Mouse (Mus musculus): ENCODE measurements around the gene Dnajb4. TPM values are rescaled to one million over a fixed set of nuclear protein-coding genes. Genes with fewer than 3 reads are reported as not detected.
A peak's percentile ranks its signal among the peaks of the same experiment; 100 is the strongest.

The Dnajb4 gene
- polyA plus RNA-seq, 1 experiment from 2014 or later = 53.0 TPM

DNA sequence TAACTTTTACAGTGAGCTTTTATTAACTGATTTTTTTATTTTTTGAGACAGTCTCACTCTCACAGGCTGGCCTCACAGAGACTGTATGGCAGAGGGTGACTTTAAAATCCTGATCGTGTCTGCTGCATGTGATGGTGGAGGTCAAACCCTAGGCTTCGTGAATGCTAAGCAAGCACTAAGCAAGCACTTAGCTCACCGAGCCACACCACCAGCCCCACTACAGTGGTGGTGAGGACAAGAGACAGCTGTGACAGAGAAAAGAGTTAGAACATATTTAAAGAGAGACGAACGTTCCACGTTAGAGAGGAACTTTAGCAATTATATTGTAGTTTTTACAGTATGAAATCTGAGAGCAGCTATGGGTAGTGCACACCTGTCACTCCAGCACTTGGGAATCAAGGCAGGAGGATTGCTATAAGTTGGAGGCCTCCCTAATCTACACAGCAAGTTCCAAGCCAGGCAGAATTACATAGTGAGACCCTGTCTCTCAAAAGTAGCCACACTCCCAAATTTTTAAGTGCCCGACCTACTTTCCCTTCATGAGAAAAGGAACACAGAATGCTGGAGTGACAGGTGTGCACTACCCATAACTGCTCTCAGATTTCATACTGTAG is 37.7 kb downstream of the Dnajb4 start:
- Histone ChIP-seq H3K27ac (ENCODE audit: poor library complexity, severe bottlenecking) (no peak overlapping the region), H3K4me2 (no peak overlapping the region), H3K36me3 (no peaks in the 10 kb centered on the region), H3K9me3 (replicated peaks) (no peaks in the 10 kb centered on the region), H3K4me3 (no peak overlapping the region), H3K9ac (no peak overlapping the region), H3K4me1 (replicated peaks) (peaks cover 22% of the 10 kb centered on the region), H3K27me3 (replicated peaks) (no peaks in the 10 kb centered on the region)
- WGBS = 67% methylated on average over 7 of the region's 7 CpGs
- no peak for ATAC-seq (ENCODE audit: insufficient number of reproducible peaks, low FRiP score)

DNA sequence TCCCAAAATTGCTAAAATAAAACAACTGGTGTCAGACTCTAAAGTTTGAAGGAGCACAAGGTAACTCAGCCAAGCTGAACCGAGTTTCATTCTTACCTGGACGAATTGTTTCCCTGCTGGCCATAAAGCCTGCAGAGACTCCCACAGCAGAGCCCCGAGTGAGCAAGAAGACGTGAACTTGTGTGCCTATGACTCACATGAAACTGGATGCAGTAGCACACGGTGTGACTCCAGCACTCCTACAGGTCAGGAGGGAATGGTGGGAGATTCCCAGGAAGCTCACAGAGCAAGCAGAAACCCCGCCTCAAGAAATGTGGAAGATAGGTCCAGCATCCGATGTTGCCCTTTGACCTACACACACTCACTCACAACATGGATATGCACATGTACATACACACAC is 38.2 kb downstream of the Dnajb4 start:
- Histone ChIP-seq H3K36me3 (no peaks in the 10 kb centered on the region), H3K27ac (ENCODE audit: poor library complexity, severe bottlenecking) (no peak overlapping the region), H3K27me3 (replicated peaks) (no peaks in the 10 kb centered on the region), H3K4me2 (no peak overlapping the region), H3K4me3 (no peak overlapping the region), H3K9ac (no peak overlapping the region), H3K9me3 (replicated peaks) (no peaks in the 10 kb centered on the region), H3K4me1 (replicated peaks) (peaks cover 27% of the 10 kb centered on the region)
- WGBS = 53% methylated on average over 7 of the region's 7 CpGs
- ATAC-seq (ENCODE audit: insufficient number of reproducible peaks, low FRiP score) = no peak

DNA sequence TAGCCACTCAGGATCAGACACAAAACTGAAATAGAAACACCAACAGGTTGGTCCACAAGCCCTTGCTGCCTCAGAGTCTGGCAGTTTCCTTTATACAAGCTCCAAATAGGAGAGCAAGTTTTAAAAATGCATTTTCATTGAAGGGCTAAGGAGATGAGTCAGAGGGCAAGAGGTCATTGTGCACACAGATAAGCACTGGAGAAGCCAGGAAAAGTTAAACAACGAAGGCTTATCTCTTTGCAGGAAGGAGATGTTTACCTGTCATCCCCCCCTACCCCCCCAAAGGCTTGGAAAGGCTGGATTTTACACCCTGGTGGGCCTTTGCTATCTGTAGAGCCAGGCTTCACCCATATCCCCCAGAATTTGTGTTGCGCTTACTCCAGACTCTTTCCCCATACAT is 38.9 kb downstream of the Dnajb4 start:
- ATAC-seq (ENCODE audit: insufficient number of reproducible peaks, low FRiP score) = peak; percentile 51
- 36% methylated on average over 2 of the region's 2 CpGs for WGBS

DNA sequence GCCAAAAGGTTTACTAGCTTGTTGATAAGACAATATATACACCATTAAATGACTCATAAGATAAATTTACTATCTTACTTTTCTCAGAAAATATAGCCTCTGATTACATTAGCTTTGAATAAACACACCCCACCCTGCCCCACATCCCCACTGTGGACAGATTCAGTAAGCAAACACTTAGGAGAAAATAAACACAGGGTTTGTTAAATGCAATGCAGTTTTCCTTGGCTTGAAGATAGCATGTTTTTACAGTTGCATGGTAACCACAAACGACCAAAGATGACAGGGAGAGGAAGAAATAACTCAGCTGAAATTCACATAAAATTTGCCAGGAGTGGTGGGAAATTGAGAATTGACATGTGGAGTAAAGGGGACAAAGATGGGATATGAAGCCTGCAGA is 39.7 kb downstream of the Dnajb4 start:
- no peaks in the 10 kb centered on the region for H3K36me3 ChIP-seq
- H3K4me3 ChIP-seq = no peak overlapping the region
- WGBS = 31% methylated on average over 1 of the region's 1 CpGs
- ATAC-seq (ENCODE audit: insufficient number of reproducible peaks, low FRiP score) = no peak
- no peak overlapping the region for H3K4me2 ChIP-seq
- H3K27me3 ChIP-seq (replicated peaks) = no peaks in the 10 kb centered on the region
- no peak overlapping the region for H3K9ac ChIP-seq
- H3K27ac ChIP-seq (ENCODE audit: poor library complexity, severe bottlenecking) = no peak overlapping the region
- H3K9me3 ChIP-seq (replicated peaks) = no peaks in the 10 kb centered on the region
- H3K4me1 ChIP-seq (replicated peaks) = peaks cover 40% of the 10 kb centered on the region

More for the DNA sequence above, 38.9 kb downstream of the Dnajb4 start:
- Histone ChIP-seq H3K4me1 (replicated peaks) (peaks cover 34% of the 10 kb centered on the region), H3K27me3 (replicated peaks) (no peaks in the 10 kb centered on the region), H3K27ac (ENCODE audit: poor library complexity, severe bottlenecking) (peak overlapping the region; percentile 39; the same call in 1 of the 2 replicates), H3K9ac (no peak overlapping the region), H3K4me3 (no peak overlapping the region), H3K4me2 (no peak overlapping the region), H3K36me3 (no peaks in the 10 kb centered on the region), H3K9me3 (replicated peaks) (no peaks in the 10 kb centered on the region)

DNA sequence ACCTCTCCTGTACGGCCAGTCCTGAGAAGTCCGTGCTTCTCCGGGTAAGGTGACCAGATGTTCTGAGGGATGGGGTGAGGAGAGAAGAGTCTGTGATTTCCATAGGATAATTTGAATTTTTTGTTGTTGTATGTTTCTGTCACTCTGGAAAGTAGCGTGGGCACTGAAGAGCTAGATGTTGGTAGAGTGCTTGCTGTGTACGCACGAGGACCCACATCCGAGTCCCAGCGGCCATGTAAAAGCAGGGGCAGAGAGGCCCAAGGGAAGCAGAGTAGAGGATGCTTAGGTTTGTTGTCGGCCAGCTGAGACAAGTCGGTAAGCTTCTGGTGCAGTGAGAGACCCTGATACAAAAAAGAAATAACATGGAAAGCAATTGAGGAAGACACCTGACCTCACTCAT is 42.1 kb downstream of the Dnajb4 start:
- no peaks in the 10 kb centered on the region for H3K9me3 ChIP-seq (replicated peaks)
- WGBS = 90% methylated on average over 10 of the region's 10 CpGs
- no peaks in the 10 kb centered on the region for H3K27me3 ChIP-seq (replicated peaks)
- H3K4me2 ChIP-seq = no peak overlapping the region
- ATAC-seq (ENCODE audit: insufficient number of reproducible peaks, low FRiP score) = no peak
- no peak overlapping the region for H3K9ac ChIP-seq
- H3K4me1 ChIP-seq (replicated peaks) = peaks cover 47% of the 10 kb centered on the region
- H3K36me3 ChIP-seq = no peaks in the 10 kb centered on the region
- H3K4me3 ChIP-seq = no peak overlapping the region
- no peak overlapping the region for H3K27ac ChIP-seq (ENCODE audit: poor library complexity, severe bottlenecking)

DNA sequence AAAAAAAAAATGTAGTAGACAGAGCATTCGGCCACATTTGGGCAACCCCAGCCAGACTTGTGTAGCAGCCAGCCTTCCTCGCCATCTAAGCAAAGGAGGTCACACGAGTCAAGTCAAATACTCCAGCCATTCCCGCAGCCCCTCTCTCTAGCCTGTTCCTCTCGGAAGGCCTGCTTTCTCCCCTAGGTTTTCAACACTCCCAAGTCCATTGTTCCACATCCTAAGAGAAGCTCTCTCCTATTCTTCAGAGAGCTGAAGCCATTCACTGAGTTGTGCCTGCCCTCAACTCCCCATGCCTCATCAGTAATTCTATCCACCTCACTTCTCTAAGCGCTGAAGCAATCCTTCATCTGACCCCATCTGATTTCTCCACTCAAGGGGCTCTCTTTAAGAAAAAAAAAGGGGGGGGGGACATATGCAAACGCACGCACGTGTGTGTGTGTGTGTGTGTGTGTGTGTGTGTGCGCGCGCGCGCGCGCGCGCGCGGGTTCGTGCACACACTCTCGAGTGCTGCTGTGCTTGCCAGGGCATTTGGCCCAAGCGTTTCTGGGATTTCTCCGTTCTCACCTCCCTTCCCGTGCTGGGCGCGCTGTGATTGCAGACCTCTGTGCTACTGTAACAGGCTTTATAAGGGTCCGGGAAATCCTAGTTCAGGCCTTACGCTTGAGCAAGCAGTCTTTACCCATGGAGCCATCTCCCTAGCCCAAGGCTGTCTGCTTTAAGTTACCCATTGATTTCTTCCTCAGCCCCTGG is 43.2 kb downstream of the Dnajb4 start:
- 11% methylated on average over 29 of the region's 29 CpGs for WGBS

DNA sequence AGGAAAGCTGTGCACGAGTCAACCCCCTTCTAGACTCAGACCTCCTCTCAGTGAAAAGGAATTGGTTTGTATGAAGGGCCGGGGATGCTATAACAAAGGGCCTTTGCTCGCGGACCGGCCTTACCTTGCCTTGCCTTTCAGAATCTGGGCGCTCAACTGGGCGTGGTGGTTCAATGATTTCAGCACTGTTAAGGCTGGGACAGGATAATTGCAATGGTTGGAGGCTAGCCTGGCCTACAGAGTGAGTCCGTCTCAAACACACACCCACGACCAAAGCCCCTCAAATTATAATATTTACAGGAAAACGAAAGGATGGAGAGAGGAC is 44.0 kb downstream of the Dnajb4 start, which contains the start of gene Gipc2:
TSS of gene Gipc2 (minus strand) at position 132 of the 325 bp plus-strand sequence.
- Histone ChIP-seq H3K9me3 (replicated peaks) (no peaks in the 10 kb centered on the region), H3K4me3 (peak within 1 kb of the TSS; percentile 64), H3K27ac (ENCODE audit: poor library complexity, severe bottlenecking) (peak within 1 kb of the TSS; percentile 19), H3K36me3 (no peaks in the 10 kb centered on the region), H3K4me1 (replicated peaks) (peaks cover 44% of the 10 kb centered on the region), H3K9ac (peak within 1 kb of the TSS; percentile 84), H3K4me2 (peak within 1 kb of the TSS; percentile 98), H3K27me3 (replicated peaks) (no peaks in the 10 kb centered on the region)
- WGBS = 19% methylated on average over 10 of the region's 10 CpGs
- 0 out of 2 replicates have a peak, but pooled peaks have one; percentile 8 for ATAC-seq (ENCODE audit: insufficient number of reproducible peaks, low FRiP score)

More for the DNA sequence above, 43.2 kb downstream of the Dnajb4 start:
- H3K4me2 ChIP-seq = peak overlapping the region; percentile 98
- peaks cover 45% of the 10 kb centered on the region for H3K4me1 ChIP-seq (replicated peaks)
- H3K4me3 ChIP-seq = peak overlapping the region; percentile 16
- no peaks in the 10 kb centered on the region for H3K27me3 ChIP-seq (replicated peaks)
- peak overlapping the region; percentile 19; the same call in 1 of the 2 replicates for H3K27ac ChIP-seq (ENCODE audit: poor library complexity, severe bottlenecking)
- H3K9ac ChIP-seq = peak overlapping the region; percentile 53; the same call in 1 of the 2 replicates
- H3K9me3 ChIP-seq (replicated peaks) = no peaks in the 10 kb centered on the region
- H3K36me3 ChIP-seq = no peaks in the 10 kb centered on the region
- no peak for ATAC-seq (ENCODE audit: insufficient number of reproducible peaks, low FRiP score)

DNA sequence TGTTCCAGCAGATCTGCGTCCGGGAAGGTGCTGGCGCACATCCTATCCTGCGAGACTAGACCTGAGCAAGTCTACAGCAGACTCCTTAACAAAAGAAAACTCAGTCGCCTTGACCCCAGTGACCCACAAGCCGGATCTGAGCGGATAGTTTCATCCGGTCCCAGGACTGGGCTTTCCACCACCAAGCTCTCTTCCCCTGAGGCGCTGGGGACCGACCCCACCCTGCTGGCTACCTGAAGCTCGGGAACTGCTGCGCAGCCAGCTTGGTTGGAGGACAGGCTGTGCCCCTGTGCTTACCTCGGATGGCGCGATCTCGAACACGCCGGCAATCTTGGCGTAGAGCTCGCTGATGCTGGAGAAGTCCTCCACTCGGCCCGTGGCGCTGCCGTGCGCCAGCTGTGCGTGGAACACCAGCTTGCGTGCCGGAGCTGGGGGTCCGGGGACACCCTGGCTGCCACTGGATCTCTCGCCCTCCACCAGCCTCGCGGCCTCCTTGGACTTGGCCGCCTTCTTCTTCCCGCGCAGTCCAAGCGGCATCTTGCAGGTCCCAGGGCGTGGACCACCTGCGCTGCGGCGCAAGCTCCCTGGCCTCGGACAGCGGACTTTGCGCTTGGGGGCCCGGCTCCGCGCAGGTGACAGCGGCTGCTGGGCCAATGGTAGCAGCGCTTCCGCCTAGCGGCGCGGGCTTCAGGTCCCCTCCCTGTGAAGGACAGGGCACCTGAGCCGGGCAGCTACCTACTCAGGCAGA is 44.6 kb downstream of the Dnajb4 start:
- peak; percentile 55 for ATAC-seq (ENCODE audit: insufficient number of reproducible peaks, low FRiP score)
- H3K9ac ChIP-seq = peak overlapping the region; percentile 84
- no peaks in the 10 kb centered on the region for H3K36me3 ChIP-seq
- H3K27me3 ChIP-seq (replicated peaks) = no peaks in the 10 kb centered on the region
- no peak overlapping the region; the same call in 1 of the 2 replicates for H3K27ac ChIP-seq (ENCODE audit: poor library complexity, severe bottlenecking)
- H3K4me2 ChIP-seq = peak overlapping the region; percentile 98
- 2% methylated on average over 53 of the region's 53 CpGs for WGBS
- H3K4me3 ChIP-seq = peak overlapping the region; percentile 64
- peaks cover 40% of the 10 kb centered on the region for H3K4me1 ChIP-seq (replicated peaks)
- H3K9me3 ChIP-seq (replicated peaks) = no peaks in the 10 kb centered on the region

DNA sequence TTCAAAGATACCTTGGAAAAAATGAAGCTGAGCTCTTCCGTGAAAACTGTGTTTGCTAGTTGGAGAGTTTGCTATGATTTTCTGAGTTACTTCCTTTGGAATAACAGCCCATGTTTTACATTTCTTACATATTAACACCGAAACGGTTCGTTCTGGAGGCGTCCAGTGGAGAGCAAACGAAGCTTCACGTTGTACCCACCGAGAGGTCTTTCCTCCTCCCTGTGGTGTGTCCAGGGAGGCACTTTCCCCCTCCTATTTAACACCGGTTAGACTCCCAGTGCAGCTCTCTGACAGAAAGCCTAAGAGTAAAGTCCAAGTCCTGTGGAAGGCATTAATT is 45.1 kb downstream of the Dnajb4 start:
- WGBS = 31% methylated on average over 9 of the region's 9 CpGs
- no peaks in the 10 kb centered on the region for H3K27me3 ChIP-seq (replicated peaks)
- H3K27ac ChIP-seq (ENCODE audit: poor library complexity, severe bottlenecking) = no peak overlapping the region
- ATAC-seq (ENCODE audit: insufficient number of reproducible peaks, low FRiP score) = no peak
- peaks cover 39% of the 10 kb centered on the region for H3K4me1 ChIP-seq (replicated peaks)
- peak overlapping the region; percentile 98 for H3K4me2 ChIP-seq
- no peaks in the 10 kb centered on the region for H3K36me3 ChIP-seq
- no peaks in the 10 kb centered on the region for H3K9me3 ChIP-seq (replicated peaks)
- H3K9ac ChIP-seq = peak overlapping the region; percentile 84
- peak overlapping the region; percentile 64 for H3K4me3 ChIP-seq

DNA sequence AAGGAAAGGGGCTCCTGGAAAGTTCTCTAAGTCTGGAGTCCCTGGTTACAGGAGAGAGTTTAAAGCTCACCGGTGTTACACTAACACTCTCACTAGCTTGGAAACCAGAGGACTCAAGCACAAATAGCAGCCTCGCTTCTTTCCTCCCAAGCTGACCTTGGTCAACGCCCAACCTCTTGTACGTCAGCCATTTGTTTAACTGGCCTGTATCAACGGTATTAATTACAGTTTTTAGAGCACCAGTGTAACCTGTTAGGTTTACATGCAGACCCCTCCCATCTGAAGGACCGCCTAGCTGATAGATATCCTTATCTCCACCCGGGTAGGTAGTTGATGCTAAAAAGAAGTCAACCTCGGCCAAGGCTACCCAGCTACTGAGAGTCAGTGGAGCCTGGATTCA is 46.8 kb downstream of the Dnajb4 start:
- Histone ChIP-seq H3K9ac (no peak overlapping the region), H3K36me3 (no peaks in the 10 kb centered on the region)

DNA sequence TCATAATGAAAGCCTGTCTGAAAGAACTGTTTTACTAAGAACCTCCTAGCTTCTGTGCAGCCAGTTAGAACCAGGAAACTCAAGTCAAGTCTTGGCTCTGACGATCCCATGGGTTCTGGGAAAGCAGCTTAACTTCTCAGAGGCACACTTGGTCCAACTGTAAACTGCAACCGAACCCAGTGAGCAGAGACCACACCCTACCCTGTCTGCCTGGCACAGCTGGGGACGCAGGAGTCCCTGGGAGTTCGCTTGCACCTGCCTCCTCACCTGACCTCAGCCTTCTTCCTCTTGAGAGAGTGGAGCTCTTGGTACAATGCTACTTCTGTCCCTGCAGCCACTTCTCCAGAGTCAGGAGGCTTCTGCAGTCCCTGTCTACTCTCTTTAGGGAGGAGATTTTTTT is 49.5 kb downstream of the Dnajb4 start:
- Histone ChIP-seq H3K9me3 (replicated peaks) (no peaks in the 10 kb centered on the region), H3K9ac (no peak overlapping the region), H3K27ac (ENCODE audit: poor library complexity, severe bottlenecking) (no peak overlapping the region), H3K27me3 (replicated peaks) (no peaks in the 10 kb centered on the region), H3K36me3 (no peaks in the 10 kb centered on the region), H3K4me2 (no peak overlapping the region), H3K4me1 (replicated peaks) (peaks cover 22% of the 10 kb centered on the region), H3K4me3 (no peak overlapping the region)
- WGBS = 63% methylated on average over 4 of the region's 4 CpGs
- ATAC-seq (ENCODE audit: insufficient number of reproducible peaks, low FRiP score) = no peak

More for the DNA sequence above, 46.8 kb downstream of the Dnajb4 start:
- no peaks in the 10 kb centered on the region for H3K9me3 ChIP-seq (replicated peaks)
- H3K4me1 ChIP-seq (replicated peaks) = peaks cover 39% of the 10 kb centered on the region
- no peak overlapping the region for H3K4me2 ChIP-seq
- WGBS = 67% methylated on average over 8 of the region's 8 CpGs
- H3K27me3 ChIP-seq (replicated peaks) = no peaks in the 10 kb centered on the region
- no peak for ATAC-seq (ENCODE audit: insufficient number of reproducible peaks, low FRiP score)
- no peak overlapping the region for H3K27ac ChIP-seq (ENCODE audit: poor library complexity, severe bottlenecking)
- H3K4me3 ChIP-seq = no peak overlapping the region

Measured in heart, embryonic 12.5 days (tissue).